Mouse (Mus musculus): ENCODE measurements around the gene Slc12a5.

Slc12a5 gene

DNA sequence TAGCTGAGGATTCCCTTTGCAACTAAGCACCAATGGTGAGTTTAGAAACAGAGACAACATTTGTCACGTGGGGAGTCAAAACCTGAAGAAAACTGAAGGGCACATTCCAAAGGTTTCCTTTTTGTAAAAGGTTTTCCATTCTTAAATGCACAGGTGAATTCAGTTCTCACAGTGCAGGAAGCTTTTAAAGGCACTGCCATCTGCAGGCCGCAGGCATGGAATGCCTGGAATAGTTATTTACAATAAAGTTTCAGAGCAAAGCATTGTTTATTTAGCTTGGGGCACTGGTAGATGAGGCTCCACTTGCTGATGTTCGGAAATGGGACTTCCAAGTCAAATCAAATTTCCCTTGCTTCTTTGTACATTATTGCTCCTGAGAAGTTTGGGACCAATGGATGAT, 71.9 kb downstream of the Slc12a5 start:
- no peak for ATAC-seq (ENCODE audit: low TSS enrichment)

DNA sequence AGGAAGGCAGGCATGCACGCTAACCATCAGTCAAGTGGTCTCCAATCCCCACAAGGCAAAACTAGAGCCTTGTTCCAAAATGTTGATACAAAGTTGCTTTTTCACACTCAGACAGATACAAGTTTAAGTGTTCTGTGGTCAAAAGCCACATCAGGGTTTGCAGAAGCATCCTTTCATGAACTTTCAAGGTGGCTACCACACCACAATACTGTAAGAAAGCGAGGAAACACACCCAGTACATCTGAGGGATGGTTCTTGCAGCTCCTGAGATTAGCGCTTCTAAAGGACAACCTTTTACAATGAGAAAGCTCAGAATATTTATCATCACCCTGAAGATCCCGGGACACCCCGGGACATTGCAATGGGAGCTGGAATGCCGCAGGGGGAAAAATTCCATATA, 72.7 kb downstream of the Slc12a5 start:
- no peak for ATAC-seq (ENCODE audit: low TSS enrichment)

- ATAC-seq (ENCODE audit: low TSS enrichment), result peak; percentile 96
These were observed 73.8 kb downstream of the Slc12a5 start, which contains the start of gene Ncoa5 for GRCm38 (mm10) chr2:165034131-165035057. Gene Ncoa5 (minus strand): TSS chr2:165034867.

GRCm38 (mm10) chr2:165035058-165035431, 74.4 kb downstream of the Slc12a5 start:
- ATAC-seq (ENCODE audit: low TSS enrichment), result no peak

GRCm38 (mm10) chr2:165037415-165037814, 76.8 kb downstream of the Slc12a5 start:
- ATAC-seq (ENCODE audit: low TSS enrichment), result no peak

- ATAC-seq (ENCODE audit: low TSS enrichment), result no peak
These were observed 81.5 kb downstream of the Slc12a5 start for GRCm38 (mm10) chr2:165042126-165042525.

- ATAC-seq (ENCODE audit: low TSS enrichment), result peak; percentile 41; the same call in 1 of the 2 replicates
These were observed 82.6 kb downstream of the Slc12a5 start for GRCm38 (mm10) chr2:165043090-165043636.

GRCm38 (mm10) chr2:165043729-165044128, 83.1 kb downstream of the Slc12a5 start:
- no peak for ATAC-seq (ENCODE audit: low TSS enrichment)

DNA sequence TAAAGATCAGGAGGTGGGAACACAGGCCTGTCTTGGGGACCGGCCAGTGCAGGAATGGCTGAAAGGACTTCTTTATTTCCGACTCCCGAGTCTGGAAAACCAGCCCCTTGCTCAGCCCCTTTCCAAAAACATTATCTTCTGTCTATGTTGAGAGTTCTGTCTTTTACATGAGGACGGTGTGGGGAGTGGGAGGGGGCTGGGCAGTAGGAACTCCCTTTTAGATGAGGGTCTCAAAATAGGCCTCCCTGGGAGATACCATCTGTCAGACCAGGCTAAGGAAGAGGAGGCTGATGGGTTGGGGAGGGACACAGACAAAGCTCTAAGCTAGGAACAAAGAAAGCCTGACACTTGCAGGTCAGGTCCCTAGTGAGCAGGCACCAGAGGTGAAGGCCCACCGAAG, 88.4 kb downstream of the Slc12a5 start:
- ATAC-seq (ENCODE audit: low TSS enrichment), result no peak
